Mouse (Mus musculus) midbrain, embryonic 11.5 days (tissue): ENCODE results near the gene Baz2a. TPM values are rescaled to one million over a fixed set of nuclear protein-coding genes. Genes with fewer than 3 reads are reported as not detected.
"Not testable (repeated sequence)": the region's sequence is repeated elsewhere in the genome, so short reads cannot be mapped to it uniquely, and the experiment has no call there.

Experiments
- ATAC-seq: fragments of 200-750 bp; cut with Nextera tagmentation; 2 replicates; pipeline ENCODE4 v1.8.0; 2017; ENCODE audit warnings: moderate TSS enrichment, moderate library complexity; ENCODE audit not compliant: low FRiP score
- DNase-seq: peaks from one replicate; pipeline ENCODE4 v3.0.0; 2015; ENCODE audit warnings: low spot score; ENCODE audit errors: missing footprints
- H3K27ac ChIP-seq: fragments of 300-500 bp; sonication (generic); 2 replicates; pipeline ENCODE4 v1.5.1; 2014; ENCODE audit warnings: low read depth, low read length
- H3K27me3 ChIP-seq: fragments of 300-500 bp; sonication (generic); 2 replicates; pipeline ENCODE4 v1.6.1; 2014; ENCODE audit warnings: mild to moderate bottlenecking, low read length, moderate library complexity, mixed read lengths; ENCODE audit not compliant: control insufficient read depth, insufficient read depth
- H3K36me3 ChIP-seq: fragments of 300-500 bp; sonication (generic); 2 replicates; pipeline ENCODE4 v1.6.1; 2014; ENCODE audit warnings: mild to moderate bottlenecking, low read length, moderate library complexity, mixed read lengths; ENCODE audit not compliant: control insufficient read depth, insufficient read depth
- H3K4me1 ChIP-seq: fragments of 300-500 bp; sonication (generic); 2 replicates; pipeline ENCODE4 v1.6.1; 2014; ENCODE audit warnings: low read length; ENCODE audit not compliant: control insufficient read depth, insufficient read depth
- H3K4me2 ChIP-seq: fragments of 300-500 bp; sonication (generic); 2 replicates; pipeline ENCODE4 v1.6.1; 2014; ENCODE audit warnings: mild to moderate bottlenecking, moderate library complexity
- H3K4me3 ChIP-seq: fragments of 300-500 bp; sonication (generic); 2 replicates; pipeline ENCODE4 v1.5.1; 2014; ENCODE audit warnings: low read depth, low read length
- H3K9ac ChIP-seq: fragments of 300-500 bp; sonication (generic); 2 replicates; pipeline ENCODE4 v1.6.1; 2014; ENCODE audit warnings: low read length
- H3K9me3 ChIP-seq: fragments of 300-500 bp; sonication (generic); 2 replicates; pipeline ENCODE4 v1.6.1; 2016; ENCODE audit warnings: low read length; ENCODE audit not compliant: control insufficient read depth
- WGBS: fragments of 180-500 bp; shearing (Covaris S2); extraction: QIAGEN DNeasy Blood & Tissue Kit; methylation state at CpG from one replicate; pipeline ENCODE4 v1.1.7; 2014; 5-methylcytosine and 5-hydroxymethylcytosine counted together
- polyA plus RNA-seq: library from polyadenylated mRNA; unstranded; fragments of >200 nt; fragmentation: Nextera tagmentation; extraction: Ambion mirVana; gene quantifications from 2 replicates; pipeline ENCODE4 v1.2.1, GENCODE M21; 2014

The Baz2a gene
- polyA plus RNA-seq, 1 experiment from 2014 or later = 21.0 TPM

- not testable (repeated sequence) for H3K27ac ChIP-seq, H3K4me3 ChIP-seq, H3K9me3 ChIP-seq, H3K27me3 ChIP-seq, DNase-seq, H3K9ac ChIP-seq, H3K4me1 ChIP-seq, ATAC-seq, H3K4me2 ChIP-seq
- peaks cover 25% of the 10 kb centered on the region for H3K36me3 ChIP-seq
- 93% methylated on average over 2 of the region's 2 CpGs for WGBS
Measured at GRCm38 (mm10) chr10:128070432-128070831, 20.9 kb upstream of the Baz2a start.

GRCm38 (mm10) chr10:128078269-128078668 lies 13.1 kb upstream of the Baz2a start:
- not testable (repeated sequence) for ATAC-seq, H3K4me2 ChIP-seq, H3K9ac ChIP-seq, H3K9me3 ChIP-seq, H3K4me3 ChIP-seq, H3K27ac ChIP-seq, H3K4me1 ChIP-seq, H3K36me3 ChIP-seq, H3K27me3 ChIP-seq, DNase-seq
- WGBS = 82% methylated on average over 5 of the region's 5 CpGs

GRCm38 (mm10) chr10:128080496-128080895 lies 10.9 kb upstream of the Baz2a start:
- Histone ChIP-seq H3K4me2 (no peak overlapping the region), H3K9ac (no peak overlapping the region), H3K4me3 (no peak overlapping the region), H3K36me3 (peaks cover 11% of the 10 kb centered on the region), H3K27me3 (no peaks in the 10 kb centered on the region), H3K9me3 (no peaks in the 10 kb centered on the region), H3K4me1 (peaks cover 12% of the 10 kb centered on the region), H3K27ac (no peak overlapping the region)
- ATAC-seq (no peak), DNase-seq (no peak)
- WGBS = 84% methylated on average over 1 of the region's 1 CpGs

- ATAC-seq (no peak), DNase-seq (no peak)
- Histone ChIP-seq H3K36me3 (peaks cover 17% of the 10 kb centered on the region), H3K27me3 (no peaks in the 10 kb centered on the region), H3K4me3 (peak overlapping the region; percentile 99), H3K27ac (no peak overlapping the region), H3K4me1 (peaks cover 12% of the 10 kb centered on the region), H3K9ac (peak overlapping the region; percentile 73), H3K4me2 (peak overlapping the region; percentile 64), H3K9me3 (no peaks in the 10 kb centered on the region)
- WGBS = 74% methylated on average over 6 of the region's 6 CpGs
Measured at GRCm38 (mm10) chr10:128081807-128082476, 9.4 kb upstream of the Baz2a start.

GRCm38 (mm10) chr10:128082477-128082808 lies 8.9 kb upstream of the Baz2a start:
- Histone ChIP-seq H3K9me3 (no peaks in the 10 kb centered on the region), H3K4me3 (peak overlapping the region; percentile 99), H3K4me2 (peak overlapping the region; percentile 64), H3K36me3 (peaks cover 17% of the 10 kb centered on the region), H3K27me3 (no peaks in the 10 kb centered on the region), H3K4me1 (peaks cover 12% of the 10 kb centered on the region), H3K9ac (peak overlapping the region; percentile 73), H3K27ac (no peak overlapping the region)
- WGBS = 20% methylated on average over 9 of the region's 9 CpGs
- ATAC-seq (0 out of 2 replicates have a peak, but pooled peaks have one; percentile 1), DNase-seq (no peak)

- ATAC-seq = peak; percentile 99
- Histone ChIP-seq H3K27me3 (no peaks in the 10 kb centered on the region), H3K4me1 (peaks cover 12% of the 10 kb centered on the region), H3K36me3 (peaks cover 21% of the 10 kb centered on the region), H3K4me2 (peak within 1 kb of the TSS; percentile 96), H3K9me3 (no peaks in the 10 kb centered on the region), H3K9ac (peak within 1 kb of the TSS; percentile 97), H3K27ac (peak within 1 kb of the TSS; percentile 26; the same call in 1 of the 2 replicates), H3K4me3 (peak within 1 kb of the TSS; percentile 99)
- WGBS = 0% methylated on average over 34 of the region's 34 CpGs
- DNase-seq = peak; percentile 100
Measured at GRCm38 (mm10) chr10:128082880-128083421, 8.4 kb upstream of the Baz2a start, which contains the start of gene Atp5b. Atp5b (plus strand) TSS chr10:128083273.

- Histone ChIP-seq H3K36me3 (peaks cover 27% of the 10 kb centered on the region), H3K4me3 (peak overlapping the region; percentile 99), H3K9ac (peak overlapping the region; percentile 97), H3K4me2 (peak overlapping the region; percentile 96), H3K9me3 (no peaks in the 10 kb centered on the region), H3K27ac (peak overlapping the region; percentile 26; the same call in 1 of the 2 replicates), H3K27me3 (no peaks in the 10 kb centered on the region), H3K4me1 (peaks cover 12% of the 10 kb centered on the region)
- peak; percentile 1; the same call in 1 of the 2 replicates for ATAC-seq
- under 1% methylated on average over 22 of the region's 22 CpGs for WGBS
- peak; percentile 89 for DNase-seq
Measured at GRCm38 (mm10) chr10:128083688-128084087, 7.7 kb upstream of the Baz2a start.

- ATAC-seq = no peak
Measured at GRCm38 (mm10) chr10:128084160-128084559, 7.2 kb upstream of the Baz2a start.

GRCm38 (mm10) chr10:128086391-128086790 lies 5.0 kb upstream of the Baz2a start:
- Histone ChIP-seq H3K4me2 (no peak overlapping the region), H3K27ac (no peak overlapping the region), H3K4me3 (no peak overlapping the region), H3K9ac (no peak overlapping the region), H3K27me3 (no peaks in the 10 kb centered on the region), H3K9me3 (no peaks in the 10 kb centered on the region), H3K4me1 (peaks cover 17% of the 10 kb centered on the region), H3K36me3 (peaks cover 36% of the 10 kb centered on the region)
- WGBS = 85% methylated on average over 6 of the region's 6 CpGs
- ATAC-seq (no peak), DNase-seq (no peak)

More at GRCm38 (mm10) chr10:128084160-128084559, 7.2 kb upstream of the Baz2a start:
- no peak overlapping the region for H3K27ac ChIP-seq
- H3K4me1 ChIP-seq = peaks cover 12% of the 10 kb centered on the region
- H3K4me3 ChIP-seq = peak overlapping the region; percentile 99
- 8% methylated on average over 3 of the region's 3 CpGs for WGBS
- H3K4me2 ChIP-seq = peak overlapping the region; percentile 96
- peak overlapping the region; percentile 97 for H3K9ac ChIP-seq
- DNase-seq = no peak
- no peaks in the 10 kb centered on the region for H3K27me3 ChIP-seq
- H3K36me3 ChIP-seq = peaks cover 30% of the 10 kb centered on the region
- no peaks in the 10 kb centered on the region for H3K9me3 ChIP-seq
